Mouse (Mus musculus) lung, adult 2 months (tissue): Measurements from ENCODE around the gene Cbx1.

Experiments used
- CTCF ChIP-seq: fragments of 200-500 bp; IDR thresholded peaks from 2 replicates; pipeline ENCODE4 v1.5.1; 2011; ENCODE audit warnings: mild to moderate bottlenecking, low read length, control low read depth; ENCODE audit not compliant: insufficient read depth
- POLR2A ChIP-seq: fragments of 200-500 bp; IDR thresholded peaks from 2 replicates; pipeline ENCODE4 v1.6.1; 2011; ENCODE audit warnings: low read depth, mild to moderate bottlenecking, control low read depth, low read length, borderline replicate concordance; ENCODE audit errors: extremely low read depth

- TF ChIP-seq CTCF (no peak), POLR2A (no peak)
Measured at GRCm38 (mm10) chr11:96790681-96791080, 1.8 kb downstream of the Cbx1 start.
